Mouse (Mus musculus) lung, embryonic 14.5 days (tissue): ENCODE results near the gene Fam50b. TPM values are rescaled to one million over a fixed set of nuclear protein-coding genes. Genes with fewer than 3 reads are reported as not detected.

Experiments
- ATAC-seq: fragments of 200-750 bp; cut with Nextera tagmentation; 2 replicates; pipeline ENCODE4 v1.8.0; 2017; ENCODE audit warnings: mild to moderate bottlenecking, moderate TSS enrichment, moderate library complexity; ENCODE audit not compliant: insufficient read depth
- DNase-seq: peaks from one replicate; pipeline ENCODE4 v3.0.0-alpha.2; 2015
- H3K27ac ChIP-seq: fragments of 300-500 bp; sonication (generic); 2 replicates; pipeline ENCODE4 v1.5.1; 2014; ENCODE audit warnings: low read depth, mild to moderate bottlenecking, moderate library complexity
- H3K27me3 ChIP-seq: fragments of 300-500 bp; sonication (generic); 2 replicates; pipeline ENCODE4 v1.6.1; 2014; ENCODE audit warnings: low read length, control low read depth; ENCODE audit not compliant: insufficient read depth
- H3K36me3 ChIP-seq: fragments of 300-500 bp; sonication (generic); 2 replicates; pipeline ENCODE4 v1.6.1; 2014; ENCODE audit warnings: control low read depth; ENCODE audit not compliant: insufficient read depth
- H3K4me1 ChIP-seq: fragments of 300-500 bp; sonication (generic); 2 replicates; pipeline ENCODE4 v1.6.1; 2014; ENCODE audit warnings: antibody characterized with exemption, control low read depth; ENCODE audit not compliant: insufficient read depth
- H3K4me2 ChIP-seq: fragments of 300-500 bp; sonication (generic); 2 replicates; pipeline ENCODE4 v1.6.1; 2014; ENCODE audit warnings: mild to moderate bottlenecking
- H3K4me3 ChIP-seq: fragments of 300-500 bp; sonication (generic); 2 replicates; pipeline ENCODE4 v1.5.1; 2014; ENCODE audit warnings: low read depth, low read length
- H3K9ac ChIP-seq: fragments of 300-500 bp; sonication (generic); 2 replicates; pipeline ENCODE4 v1.6.1; 2014
- H3K9me3 ChIP-seq: fragments of 300-500 bp; sonication (generic); 2 replicates; pipeline ENCODE4 v1.6.1; 2016; ENCODE audit warnings: low read depth, low read length, control low read depth
- CTCF ChIP-seq: IDR thresholded peaks from 2 replicates; pipeline ENCODE4 v1.5.1; 2016; ENCODE audit warnings: antibody characterized with exemption, low read depth
- WGBS: fragments of 180-500 bp; shearing (Covaris S2); extraction: QIAGEN DNeasy Blood & Tissue Kit; methylation state at CpG from one replicate; pipeline ENCODE4 v1.1.7; 2014; 5-methylcytosine and 5-hydroxymethylcytosine counted together
- polyA plus RNA-seq: library from polyadenylated mRNA; unstranded; fragments of >200 nt; fragmentation: Nextera tagmentation; extraction: Ambion mirVana; gene quantifications from 2 replicates; pipeline ENCODE4 v1.2.1, GENCODE M21; 2014

The Fam50b gene
- polyA plus RNA-seq, result 0.15 TPM in 1 of 2 replicates, not detected in the other

DNA sequence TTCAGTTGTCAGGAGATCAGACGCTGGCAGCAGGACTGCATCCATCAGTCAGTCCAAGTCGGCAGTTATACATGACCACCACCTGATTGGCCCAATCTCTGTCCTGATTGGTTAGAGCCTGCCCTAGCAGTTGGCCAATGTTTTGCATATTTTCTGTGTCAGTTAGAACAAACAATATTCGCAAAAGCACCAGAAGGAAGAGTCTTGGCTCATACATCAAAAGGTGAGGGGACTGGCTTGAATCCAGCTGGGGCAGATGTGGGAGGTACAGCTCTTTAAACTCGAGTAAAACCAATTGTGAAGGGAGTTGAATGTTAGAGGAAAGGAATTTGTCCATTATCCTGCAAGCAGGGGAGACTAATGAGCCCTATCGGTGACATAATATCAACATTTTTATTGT is at the start of gene Fam50b:
Fam50b (plus strand) TSS at position 165 of the 400 bp plus-strand sequence.
- H3K27me3 ChIP-seq, result no peaks in the 10 kb centered on the region
- no peak within 1 kb of the TSS for H3K4me3 ChIP-seq
- DNase-seq (peak; percentile 76), ATAC-seq (peak; percentile 80)
- H3K9ac ChIP-seq, result no peak within 1 kb of the TSS
- H3K27ac ChIP-seq, result no peak within 1 kb of the TSS
- WGBS, result 21% methylated on average over 5 of the region's 5 CpGs
- no peak within 1 kb of the TSS for H3K4me2 ChIP-seq
- no peaks in the 10 kb centered on the region for H3K9me3 ChIP-seq
- no peak for TF ChIP-seq CTCF
- H3K36me3 ChIP-seq, result no peaks in the 10 kb centered on the region
- H3K4me1 ChIP-seq, result peaks cover 2% of the 10 kb centered on the region; the same call in 1 of the 2 replicates

DNA sequence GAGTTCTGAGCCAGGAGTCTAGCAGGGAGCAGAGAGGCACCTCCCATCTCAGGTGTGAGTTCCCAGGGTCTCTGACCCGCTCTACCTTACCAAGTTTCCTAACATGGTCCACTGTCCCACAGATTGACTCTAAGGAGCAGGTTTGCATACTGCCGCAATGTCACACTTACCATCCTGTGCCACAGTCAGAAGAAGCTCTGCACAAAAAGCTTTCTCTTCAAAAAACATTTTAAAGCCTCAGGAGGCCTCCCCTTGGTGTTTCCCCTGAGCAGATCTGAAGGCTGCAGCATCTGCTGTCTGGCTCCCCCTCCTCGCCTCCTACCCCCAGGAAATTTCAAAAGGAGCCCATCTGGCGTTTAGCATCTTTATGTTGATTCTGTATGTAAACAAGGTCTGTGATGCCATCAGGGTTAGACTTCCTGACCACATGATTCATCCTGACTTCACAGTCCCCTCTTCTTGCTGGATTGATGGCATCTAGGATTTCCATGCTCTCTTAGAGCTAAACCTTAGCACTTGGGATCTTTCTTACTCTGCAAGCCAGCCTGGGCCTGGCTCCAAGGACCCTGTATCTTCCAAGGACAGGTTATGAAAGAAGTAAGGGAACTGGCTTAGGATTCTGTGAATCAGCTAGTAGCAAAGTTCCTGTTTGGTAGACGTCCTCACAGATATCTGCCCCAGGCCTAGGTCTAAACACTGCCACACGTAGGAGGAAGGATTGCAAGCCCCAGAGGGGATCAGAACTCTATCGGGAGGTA is 49.5 kb upstream of the Fam50b start:
- WGBS, result 68% methylated on average over 7 of the region's 7 CpGs
- TF ChIP-seq CTCF, result no peak
- H3K4me3 ChIP-seq, result no peak overlapping the region
- no peaks in the 10 kb centered on the region for H3K4me1 ChIP-seq
- no peaks in the 10 kb centered on the region for H3K9me3 ChIP-seq
- no peaks in the 10 kb centered on the region for H3K36me3 ChIP-seq
- H3K4me2 ChIP-seq, result no peak overlapping the region
- no peak overlapping the region for H3K9ac ChIP-seq
- no peak for DNase-seq
- no peaks in the 10 kb centered on the region for H3K27me3 ChIP-seq
- no peak overlapping the region for H3K27ac ChIP-seq
- no peak for ATAC-seq

GRCm38 (mm10) chr13:34691049-34691448 is 43.6 kb upstream of the Fam50b start:
- H3K27me3 ChIP-seq, result no peaks in the 10 kb centered on the region
- ATAC-seq, result no peak
- WGBS, result 60% methylated on average over 1 of the region's 1 CpGs

DNA sequence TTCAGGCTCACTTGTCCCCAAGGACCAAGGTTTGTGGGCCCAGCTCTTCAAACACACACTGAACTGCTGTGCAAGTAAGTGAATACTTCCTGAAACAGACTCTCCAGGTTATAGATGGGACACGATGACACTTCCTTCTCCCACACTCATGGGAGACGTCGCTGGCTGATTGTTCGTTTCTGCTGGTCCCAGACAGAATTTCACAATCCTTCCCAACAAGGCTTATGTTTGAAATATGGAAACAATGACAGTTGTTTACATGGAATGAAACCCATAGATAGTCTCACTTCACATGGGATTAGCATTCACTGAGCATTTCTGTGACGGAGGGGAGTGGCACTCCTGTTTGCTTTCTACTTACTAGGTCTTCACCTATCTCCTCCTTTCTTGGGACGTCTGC is 41.5 kb upstream of the Fam50b start:
- DNase-seq (peak; percentile 59), ATAC-seq (peak; percentile 28; the same call in 1 of the 2 replicates)
- Histone ChIP-seq H3K27me3 (no peaks in the 10 kb centered on the region), H3K9me3 (no peaks in the 10 kb centered on the region), H3K27ac (no peak overlapping the region), H3K36me3 (no peaks in the 10 kb centered on the region), H3K9ac (no peak overlapping the region), H3K4me3 (no peak overlapping the region), H3K4me1 (peaks cover 4% of the 10 kb centered on the region; the same call in 1 of the 2 replicates), H3K4me2 (no peak overlapping the region)
- no peak for TF ChIP-seq CTCF
- 31% methylated on average over 6 of the region's 6 CpGs for WGBS

More at GRCm38 (mm10) chr13:34691049-34691448, 43.6 kb upstream of the Fam50b start:
- no peak overlapping the region for H3K27ac ChIP-seq
- H3K4me2 ChIP-seq, result no peak overlapping the region
- no peak overlapping the region for H3K9ac ChIP-seq
- no peak overlapping the region for H3K4me3 ChIP-seq
- DNase-seq, result no peak
- no peaks in the 10 kb centered on the region for H3K9me3 ChIP-seq
- TF ChIP-seq CTCF, result no peak
- H3K36me3 ChIP-seq, result no peaks in the 10 kb centered on the region
- H3K4me1 ChIP-seq, result no peaks in the 10 kb centered on the region; the same call in 1 of the 2 replicates

GRCm38 (mm10) chr13:34696734-34697332 is 37.8 kb upstream of the Fam50b start:
- Histone ChIP-seq H3K9me3 (no peaks in the 10 kb centered on the region), H3K27ac (no peak overlapping the region), H3K4me3 (no peak overlapping the region), H3K4me1 (peaks cover 4% of the 10 kb centered on the region; the same call in 1 of the 2 replicates), H3K9ac (no peak overlapping the region), H3K27me3 (no peaks in the 10 kb centered on the region), H3K4me2 (no peak overlapping the region), H3K36me3 (no peaks in the 10 kb centered on the region)
- DNase-seq, result no peak
- no peak for ATAC-seq
- TF ChIP-seq CTCF, result no peak
- WGBS, result 72% methylated on average over 7 of the region's 7 CpGs

DNA sequence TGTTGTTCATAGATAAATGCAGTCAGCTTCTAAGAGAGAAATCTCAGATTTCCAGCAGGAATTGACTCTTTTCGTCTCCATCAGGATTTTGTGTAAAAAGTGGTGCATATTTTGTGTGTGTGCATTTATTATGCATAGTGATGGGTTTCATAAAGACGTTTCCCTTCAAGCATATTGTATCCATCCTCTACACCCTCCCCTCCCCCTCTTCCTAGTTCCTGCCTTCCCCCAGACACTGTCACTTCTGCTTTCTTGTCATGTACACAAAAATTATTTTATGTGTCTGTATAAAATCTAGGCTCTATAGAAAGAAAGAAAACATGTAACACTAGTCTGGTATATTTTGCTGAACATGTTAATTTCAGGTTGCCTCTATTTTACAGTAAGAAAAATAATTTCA is 34.6 kb upstream of the Fam50b start:
- Histone ChIP-seq H3K4me2 (no peak overlapping the region), H3K4me1 (peaks cover 4% of the 10 kb centered on the region; the same call in 1 of the 2 replicates), H3K9me3 (no peaks in the 10 kb centered on the region), H3K27me3 (no peaks in the 10 kb centered on the region), H3K9ac (no peak overlapping the region), H3K4me3 (no peak overlapping the region), H3K36me3 (no peaks in the 10 kb centered on the region), H3K27ac (no peak overlapping the region)
- WGBS, result 33% methylated on average over 2 of the region's 2 CpGs
- DNase-seq (peak; percentile 69), ATAC-seq (no peak)
- no peak for TF ChIP-seq CTCF

GRCm38 (mm10) chr13:34700630-34701029 is 34.0 kb upstream of the Fam50b start:
- H3K27ac ChIP-seq, result no peak overlapping the region
- no peak for DNase-seq
- no peak for ATAC-seq
- no peak for TF ChIP-seq CTCF
- H3K9ac ChIP-seq, result no peak overlapping the region
- H3K36me3 ChIP-seq, result no peaks in the 10 kb centered on the region
- H3K27me3 ChIP-seq, result no peaks in the 10 kb centered on the region
- no peak overlapping the region for H3K4me3 ChIP-seq
- peaks cover 4% of the 10 kb centered on the region; the same call in 1 of the 2 replicates for H3K4me1 ChIP-seq
- 54% methylated on average over 1 of the region's 1 CpGs for WGBS
- no peak overlapping the region for H3K4me2 ChIP-seq
- no peaks in the 10 kb centered on the region for H3K9me3 ChIP-seq
